Mouse (Mus musculus) left cerebral cortex, postnatal 10 days (tissue): ENCODE results near the gene Phlpp1. TPM values are rescaled to one million over a fixed set of nuclear protein-coding genes. Genes with fewer than 3 reads are reported as not detected.

Experiments
- DNase-seq, 2 experiments: peaks; one replicate each; pipeline ENCODE4 v3.0.0; 2021 to 2022; ENCODE audit warnings: low spot score in 2 of 2, mixed read lengths in 1 of 2; ENCODE audit errors: extremely low spot score in 1 of 2
- intact Hi-C: fragments of 180-260 bp; cut with DNase I; formaldehyde crosslinking; loops from one replicate; pipeline ENCODE4 v1.15.1; 2025
- total RNA-seq, 2 experiments: library from RNA; stranded (reverse); gene quantifications; 2 replicates each; pipeline ENCODE4 v1.2.3; 2021

The Phlpp1 gene
- total RNA-seq: 10 to 100 TPM; 49.1 to 50.4 TPM

- peak; percentile 100 for DNase-seq
- intact Hi-C loops: loop anchor here (5.0 to 10.0 kb wide), 4 partner anchors 99 to 226 kb away; no protein-coding TSS in a partner anchor
Measured at GRCm38 (mm10) chr1:106171241-106172220, at the start of gene Phlpp1. TSS of gene Phlpp1 (plus strand) at chr1:106171752.

GRCm38 (mm10) chr1:106126601-106127000 lies 45.0 kb upstream of the Phlpp1 start:
- no peak for DNase-seq
- intact Hi-C loops: no loop called here

GRCm38 (mm10) chr1:106131697-106132349 lies 39.7 kb upstream of the Phlpp1 start:
- DNase-seq: no peak
- intact Hi-C loops: no loop called here

- no peak for DNase-seq
- intact Hi-C loops: no loop called here
Measured at GRCm38 (mm10) chr1:106132350-106132700, 39.2 kb upstream of the Phlpp1 start.

GRCm38 (mm10) chr1:106138691-106139090 lies 32.9 kb upstream of the Phlpp1 start:
- intact Hi-C loops: no loop called here
- DNase-seq: no peak

GRCm38 (mm10) chr1:106139137-106139536 lies 32.4 kb upstream of the Phlpp1 start:
- DNase-seq: no peak

GRCm38 (mm10) chr1:106142010-106142409 lies 29.5 kb upstream of the Phlpp1 start:
- no peak for DNase-seq
- intact Hi-C loops: no loop called here

More at GRCm38 (mm10) chr1:106139137-106139536, 32.4 kb upstream of the Phlpp1 start:
- intact Hi-C loops: no loop called here

- DNase-seq: no peak
- intact Hi-C loops: no loop called here
Measured at GRCm38 (mm10) chr1:106144534-106144933, 27.0 kb upstream of the Phlpp1 start.

GRCm38 (mm10) chr1:106145055-106145454 lies 26.5 kb upstream of the Phlpp1 start:
- intact Hi-C loops: no loop called here
- no peak for DNase-seq

GRCm38 (mm10) chr1:106145565-106146190 lies 25.9 kb upstream of the Phlpp1 start:
- no peak for DNase-seq
- intact Hi-C loops: no loop called here

GRCm38 (mm10) chr1:106148386-106149380 lies 22.9 kb upstream of the Phlpp1 start:
- no peak for DNase-seq
- intact Hi-C loops: no loop called here

GRCm38 (mm10) chr1:106151846-106152245 lies 19.7 kb upstream of the Phlpp1 start:
- no peak for DNase-seq

GRCm38 (mm10) chr1:106152742-106153141 lies 18.8 kb upstream of the Phlpp1 start:
- no peak for DNase-seq
- intact Hi-C loops: loop anchor here (5.0 kb wide), 1 partner anchor 80 kb away; no protein-coding TSS in a partner anchor

More at GRCm38 (mm10) chr1:106151846-106152245, 19.7 kb upstream of the Phlpp1 start:
- intact Hi-C loops: loop anchor here (5.0 kb wide), 1 partner anchor 80 kb away; no protein-coding TSS in a partner anchor

- no peak for DNase-seq
- intact Hi-C loops: loop anchor here (5.0 kb wide), 1 partner anchor 82 kb away; no protein-coding TSS in a partner anchor
Measured at GRCm38 (mm10) chr1:106154590-106154989, 17.0 kb upstream of the Phlpp1 start.

GRCm38 (mm10) chr1:106155087-106155567 lies 16.4 kb upstream of the Phlpp1 start:
- intact Hi-C loops: no loop called here

GRCm38 (mm10) chr1:106155702-106156101 lies 15.8 kb upstream of the Phlpp1 start:
- intact Hi-C loops: no loop called here
- no peak for DNase-seq

More at GRCm38 (mm10) chr1:106155087-106155567, 16.4 kb upstream of the Phlpp1 start:
- peak; percentile 43 for DNase-seq

GRCm38 (mm10) chr1:106157961-106158515 lies 13.5 kb upstream of the Phlpp1 start:
- intact Hi-C loops: no loop called here
- DNase-seq: no peak
